Mouse (Mus musculus) liver, adult (tissue): ENCODE measurements at regions not wholly inside any gene's neighbourhood (a gene's known extent, or its start where the extent isn't known, plus 50 kb on each side); places are given as distances from the start of the nearest gene placed in this dataset.

ENCODE experiments used
- GATA4 ChIP-seq: IDR thresholded peaks from 2 replicates; pipeline ENCODE4 v1.6.1; 2014; ENCODE audit warnings: mild to moderate bottlenecking, low read length; ENCODE audit not compliant: insufficient replicate concordance

- TF ChIP-seq GATA4: no peak
Measured at GRCm38 (mm10) chr11:24350839-24351238, 273.0 kb downstream of the Bcl11a start.

GRCm38 (mm10) chr11:24352071-24352470 is 274.2 kb downstream of the Bcl11a start:
- no peak for TF ChIP-seq GATA4

- no peak for TF ChIP-seq GATA4
Measured at GRCm38 (mm10) chr11:24353056-24353455, 275.2 kb downstream of the Bcl11a start.

GRCm38 (mm10) chr11:24357388-24357787 is 279.5 kb downstream of the Bcl11a start:
- no peak for TF ChIP-seq GATA4

GRCm38 (mm10) chr11:24359086-24359485 is 281.2 kb downstream of the Bcl11a start:
- no peak for TF ChIP-seq GATA4

- no peak for TF ChIP-seq GATA4
Measured at GRCm38 (mm10) chr11:24361998-24362687, 284.3 kb downstream of the Bcl11a start.

GRCm38 (mm10) chr11:24362688-24363035 is 284.8 kb downstream of the Bcl11a start:
- TF ChIP-seq GATA4: no peak

- no peak for TF ChIP-seq GATA4
Measured at GRCm38 (mm10) chr11:24363418-24364364, 285.8 kb downstream of the Bcl11a start.

- TF ChIP-seq GATA4: no peak
Measured at GRCm38 (mm10) chr11:24370198-24370860, 292.5 kb downstream of the Bcl11a start.

- TF ChIP-seq GATA4: no peak
Measured at GRCm38 (mm10) chr11:24370861-24371686, 293.2 kb downstream of the Bcl11a start.

- TF ChIP-seq GATA4: no peak
Measured at GRCm38 (mm10) chr11:24371687-24371950, 293.8 kb downstream of the Bcl11a start.

GRCm38 (mm10) chr11:24371963-24372362 is 294.1 kb downstream of the Bcl11a start:
- no peak for TF ChIP-seq GATA4

- TF ChIP-seq GATA4: no peak
Measured at GRCm38 (mm10) chr11:24372616-24373015, 294.8 kb downstream of the Bcl11a start.

GRCm38 (mm10) chr11:24373301-24373700 is 295.4 kb downstream of the Bcl11a start:
- no peak for TF ChIP-seq GATA4

GRCm38 (mm10) chr11:24377530-24377929 is 299.7 kb downstream of the Bcl11a start:
- no peak for TF ChIP-seq GATA4

- TF ChIP-seq GATA4: no peak
Measured at GRCm38 (mm10) chr11:24390578-24390977, 312.7 kb downstream of the Bcl11a start.

GRCm38 (mm10) chr11:24391385-24391784 is 313.5 kb downstream of the Bcl11a start:
- no peak for TF ChIP-seq GATA4
